Comparison of ENCODE assay signal across 22 mouse cellular contexts in genomic region chr10:10789967-10790366, GRCm38 (mm10).
"Had no signal": no experiment of that assay in that cellular context is flagged by ENCODE, and none has a peak within 500 bp of the region (broad histone marks: within the 10 kb centered on the region; RNA-seq: fewer than 3 reads in every experiment).

No protein-coding gene starts in this region.

- H3K4me1 ChIP-seq: megakaryocyte, embryonic 14.5 days; midbrain, embryonic 12.5 days; neural tube, embryonic 13.5 days; neural tube, embryonic 15.5 days had no signal

- ATAC-seq: lung, postnatal 0 days; midbrain, embryonic 16.5 days had no signal

- H3K27ac ChIP-seq: lung, embryonic 15.5 days; macrophage; midbrain, embryonic 10.5 days; midbrain, embryonic 12.5 days; neural tube, embryonic 13.5 days; neural tube, embryonic 15.5 days had no signal

- H3K4me3 ChIP-seq: lung, embryonic 15.5 days; megakaryocyte, embryonic 14.5 days; midbrain, embryonic 10.5 days; midbrain, embryonic 12.5 days; myocyte; neural tube, embryonic 13.5 days; neural tube, embryonic 15.5 days had no signal

- H3K36me3 ChIP-seq: lung, embryonic 15.5 days; midbrain, embryonic 10.5 days; midbrain, embryonic 12.5 days; neural tube, embryonic 13.5 days; neural tube, embryonic 15.5 days had no signal

- H3K27me3 ChIP-seq: lung, embryonic 15.5 days; megakaryocyte, embryonic 14.5 days; midbrain, embryonic 12.5 days; neural tube, embryonic 13.5 days; neural tube, embryonic 15.5 days had no signal

- H3K4me2 ChIP-seq: lung, embryonic 15.5 days; midbrain, embryonic 12.5 days; neural tube, embryonic 13.5 days; neural tube, embryonic 15.5 days had no signal

- H3K9ac ChIP-seq: lung, embryonic 15.5 days; midbrain, embryonic 12.5 days; neural tube, embryonic 13.5 days; neural tube, embryonic 15.5 days had no signal

- H3K9me3 ChIP-seq: lung, embryonic 15.5 days; megakaryocyte, embryonic 14.5 days; midbrain, embryonic 10.5 days; midbrain, embryonic 12.5 days; neural tube, embryonic 13.5 days; neural tube, embryonic 15.5 days had no signal

- DNase-seq: lung, adult 2 months; lung, postnatal 14 days; lung, postnatal 36 days; midbrain, embryonic 14.5 days; retina, postnatal 1 day; right cerebral cortex, adult 18-20 months; right cerebral cortex, postnatal 25 days; right cerebral cortex, postnatal 4 days; spleen, adult 18-20 months; thymus, adult 18-20 months; thymus, postnatal 14 days; thymus, postnatal 36 days had no signal
